Mouse (Mus musculus) heart, embryonic 14.5 days (tissue): ENCODE measurements around the gene Mcm10. TPM values are rescaled to one million over a fixed set of nuclear protein-coding genes. Genes with fewer than 3 reads are reported as not detected.

ENCODE experiments used
- ATAC-seq: fragments of 200-750 bp; cut with Nextera tagmentation; 2 replicates; pipeline ENCODE4 v1.8.0; 2017; ENCODE audit warnings: low read depth, moderate TSS enrichment; ENCODE audit not compliant: insufficient number of reproducible peaks, insufficient read depth, low FRiP score
- H3K27ac ChIP-seq, 2 experiments: fragments of 200-500 bp in 1 of 2; fragments of 300-500 bp in 1 of 2; sonication (generic) in 1 of 2; replicated peaks in 1 of 2; 2 replicates each; pipeline ENCODE4 v1.5.1; 2012 to 2014; ENCODE audit warnings: low read depth in 2 of 2, low read length in 2 of 2, control low read depth in 1 of 2, mild to moderate bottlenecking in 1 of 2, mixed read lengths in 1 of 2; ENCODE audit not compliant: control insufficient read depth in 1 of 2, insufficient read depth in 1 of 2
- H3K27me3 ChIP-seq: fragments of 300-500 bp; sonication (generic); 2 replicates; pipeline ENCODE4 v1.6.1; 2014; ENCODE audit warnings: mild to moderate bottlenecking, low read length, control low read depth; ENCODE audit not compliant: control insufficient read depth, insufficient read depth
- H3K36me3 ChIP-seq: fragments of 300-500 bp; sonication (generic); 2 replicates; pipeline ENCODE4 v1.6.1; 2014; ENCODE audit warnings: mild to moderate bottlenecking, control low read depth, low read length, mixed read lengths; ENCODE audit not compliant: control insufficient read depth, insufficient read depth
- H3K4me1 ChIP-seq, 2 experiments: fragments of 200-500 bp in 1 of 2; fragments of 300-500 bp in 1 of 2; sonication (generic) in 1 of 2; 2 replicates each; pipeline ENCODE4 v1.6.1; 2012 to 2014; ENCODE audit warnings: low read length in 2 of 2, control low read depth in 1 of 2, mixed read lengths in 1 of 2; ENCODE audit not compliant: control insufficient read depth in 2 of 2, insufficient read depth in 2 of 2
- H3K4me2 ChIP-seq: fragments of 300-500 bp; sonication (generic); 2 replicates; pipeline ENCODE4 v1.6.1; 2014; ENCODE audit warnings: mild to moderate bottlenecking, low read length
- H3K4me3 ChIP-seq, 2 experiments: fragments of 200-500 bp in 1 of 2; fragments of 300-500 bp in 1 of 2; sonication (generic) in 1 of 2; 2 replicates each; pipeline ENCODE4 v1.5.1; 2012 to 2014; ENCODE audit warnings: low read length in 2 of 2, mild to moderate bottlenecking in 2 of 2, control low read depth in 1 of 2, low read depth in 1 of 2, moderate library complexity in 1 of 2; ENCODE audit not compliant: control insufficient read depth in 1 of 2, insufficient read depth in 1 of 2
- H3K9ac ChIP-seq: fragments of 300-500 bp; sonication (generic); 2 replicates; pipeline ENCODE4 v1.6.1; 2014; ENCODE audit warnings: mild to moderate bottlenecking, low read length
- H3K9me3 ChIP-seq: fragments of 300-500 bp; sonication (generic); 2 replicates; pipeline ENCODE4 v1.6.1; 2016; ENCODE audit warnings: low read length, control low read depth; ENCODE audit not compliant: control insufficient read depth
- whole genome bisulfite sequencing: fragments of 180-500 bp; shearing (Covaris S2); extraction: QIAGEN DNeasy Blood & Tissue Kit; methylation state at CpG from one replicate; pipeline ENCODE4 v1.1.7; 2014; 5-methylcytosine and 5-hydroxymethylcytosine counted together
- polyA plus RNA-seq: library from polyadenylated mRNA; unstranded; fragments of >200 nt; fragmentation: Nextera tagmentation; extraction: Ambion mirVana; gene quantifications from 2 replicates; pipeline ENCODE4 v1.2.1, GENCODE M21; 2014

The Mcm10 gene
- polyA plus RNA-seq, 1 experiment from 2014 or later, result 13.6 TPM

- Histone ChIP-seq H3K36me3 (peaks cover 81% of the 10 kb centered on the region), H3K9me3 (no peaks in the 10 kb centered on the region), H3K27me3 (no peaks in the 10 kb centered on the region), H3K9ac (no peak overlapping the region), H3K4me2 (no peak overlapping the region), H3K27ac (no peak overlapping the region), H3K4me3 (no peak overlapping the region), H3K4me1 (no peaks in the 10 kb centered on the region)
- WGBS, result 92% methylated on average over 11 of the region's 11 CpGs
- ATAC-seq, result no peak
These were observed 16.9 kb downstream of the Mcm10 start for GRCm38 (mm10) chr2:4995646-4996045.

- Histone ChIP-seq H3K4me2 (no peak overlapping the region), H3K36me3 (peaks cover 82% of the 10 kb centered on the region), H3K27me3 (no peaks in the 10 kb centered on the region), H3K4me1 (no peaks in the 10 kb centered on the region), H3K4me3 (no peak overlapping the region), H3K27ac (no peak overlapping the region), H3K9ac (no peak overlapping the region), H3K9me3 (no peaks in the 10 kb centered on the region)
- no peak for ATAC-seq
- 80% methylated on average over 4 of the region's 4 CpGs for WGBS
These were observed 18.2 kb downstream of the Mcm10 start for GRCm38 (mm10) chr2:4994436-4994835.

GRCm38 (mm10) chr2:4993584-4993983, 19.0 kb downstream of the Mcm10 start:
- WGBS, result 95% methylated on average over 11 of the region's 11 CpGs
- Histone ChIP-seq H3K36me3 (peaks cover 75% of the 10 kb centered on the region), H3K27ac (no peak overlapping the region), H3K4me3 (no peak overlapping the region), H3K27me3 (no peaks in the 10 kb centered on the region), H3K9ac (no peak overlapping the region), H3K9me3 (no peaks in the 10 kb centered on the region), H3K4me2 (no peak overlapping the region), H3K4me1 (no peaks in the 10 kb centered on the region)
- ATAC-seq, result no peak

- WGBS, result 74% methylated on average over 11 of the region's 11 CpGs
- H3K9ac ChIP-seq, result no peak overlapping the region
- ATAC-seq, result no peak
These were observed 23.7 kb downstream of the Mcm10 start for GRCm38 (mm10) chr2:4988826-4989424.

GRCm38 (mm10) chr2:4987388-4988180, 25.0 kb downstream of the Mcm10 start:
- Histone ChIP-seq H3K4me2 (no peak overlapping the region), H3K36me3 (peaks cover 25% of the 10 kb centered on the region), H3K4me3 (no peak overlapping the region), H3K9ac (no peak overlapping the region), H3K27me3 (no peaks in the 10 kb centered on the region), H3K27ac (no peak overlapping the region), H3K4me1 (no peaks in the 10 kb centered on the region), H3K9me3 (no peaks in the 10 kb centered on the region)
- WGBS, result 73% methylated on average over 8 of the region's 8 CpGs
- no peak for ATAC-seq

More at GRCm38 (mm10) chr2:4988826-4989424, 23.7 kb downstream of the Mcm10 start:
- Histone ChIP-seq H3K27me3 (no peaks in the 10 kb centered on the region), H3K27ac (no peak overlapping the region), H3K4me2 (no peak overlapping the region), H3K4me3 (no peak overlapping the region), H3K9me3 (no peaks in the 10 kb centered on the region), H3K4me1 (no peaks in the 10 kb centered on the region), H3K36me3 (peaks cover 39% of the 10 kb centered on the region)

GRCm38 (mm10) chr2:4986798-4987197, 25.8 kb downstream of the Mcm10 start:
- no peak overlapping the region for H3K27ac ChIP-seq

GRCm38 (mm10) chr2:4985000-4985399, 27.6 kb downstream of the Mcm10 start:
- Histone ChIP-seq H3K27ac (no peak overlapping the region), H3K9ac (no peak overlapping the region), H3K4me1 (no peaks in the 10 kb centered on the region), H3K4me3 (no peak overlapping the region), H3K27me3 (no peaks in the 10 kb centered on the region), H3K9me3 (no peaks in the 10 kb centered on the region), H3K4me2 (no peak overlapping the region), H3K36me3 (0 out of 2 replicates have a peak, but pooled peaks cover 5% of the 10 kb centered on the region)
- ATAC-seq, result no peak
- WGBS, result 65% methylated on average over 6 of the region's 6 CpGs

More at GRCm38 (mm10) chr2:4986798-4987197, 25.8 kb downstream of the Mcm10 start:
- no peak for ATAC-seq
- WGBS, result 86% methylated on average over 4 of the region's 4 CpGs
- Histone ChIP-seq H3K27me3 (no peaks in the 10 kb centered on the region), H3K9ac (no peak overlapping the region), H3K36me3 (peaks cover 22% of the 10 kb centered on the region), H3K9me3 (no peaks in the 10 kb centered on the region), H3K4me3 (no peak overlapping the region), H3K4me1 (no peaks in the 10 kb centered on the region), H3K4me2 (no peak overlapping the region)
